Mouse (Mus musculus) neural tube, embryonic 15.5 days (tissue): Measurements from ENCODE around the gene Clint1. TPM values are rescaled to one million over a fixed set of nuclear protein-coding genes. Genes with fewer than 3 reads are reported as not detected.

ENCODE experiments used
- ATAC-seq: fragments of 200-750 bp; cut with Nextera tagmentation; 2 replicates; pipeline ENCODE4 v1.8.0; 2017; ENCODE audit warnings: mild to moderate bottlenecking, moderate TSS enrichment, moderate library complexity; ENCODE audit not compliant: low FRiP score
- H3K27ac ChIP-seq: fragments of 300-500 bp; sonication (generic); replicated peaks from 2 replicates; pipeline ENCODE4 v1.5.1; 2015; ENCODE audit warnings: mild to moderate bottlenecking, inconsistent platforms
- H3K27me3 ChIP-seq: fragments of 300-500 bp; sonication (generic); replicated peaks from 2 replicates; pipeline ENCODE4 v1.6.1; 2015; ENCODE audit warnings: inconsistent platforms
- H3K36me3 ChIP-seq: fragments of 300-500 bp; sonication (generic); 2 replicates; pipeline ENCODE4 v1.6.1; 2015; ENCODE audit warnings: inconsistent platforms
- H3K4me1 ChIP-seq: fragments of 300-500 bp; sonication (generic); 2 replicates; pipeline ENCODE4 v1.6.1; 2015; ENCODE audit warnings: inconsistent platforms
- H3K4me2 ChIP-seq: fragments of 300-500 bp; sonication (generic); 2 replicates; pipeline ENCODE4 v1.6.1; 2015; ENCODE audit warnings: inconsistent platforms, mild to moderate bottlenecking, moderate library complexity
- H3K4me3 ChIP-seq: fragments of 300-500 bp; sonication (generic); replicated peaks from 2 replicates; pipeline ENCODE4 v1.5.1; 2015; ENCODE audit warnings: mild to moderate bottlenecking, inconsistent platforms
- H3K9ac ChIP-seq: fragments of 300-500 bp; sonication (generic); replicated peaks from 2 replicates; pipeline ENCODE4 v1.6.1; 2015; ENCODE audit warnings: mild to moderate bottlenecking, inconsistent platforms
- H3K9me3 ChIP-seq: fragments of 300-500 bp; sonication (generic); replicated peaks from 2 replicates; pipeline ENCODE4 v1.6.1; 2016; ENCODE audit warnings: inconsistent platforms
- WGBS: fragments of 180-500 bp; shearing (Covaris S2); methylation state at CpG from one replicate; pipeline ENCODE4 v1.1.7; 2015; ENCODE audit warnings: mixed read lengths; 5-methylcytosine and 5-hydroxymethylcytosine counted together
- polyA plus RNA-seq: library from polyadenylated mRNA; unstranded; fragments of >200 nt; fragmentation: Nextera tagmentation; extraction: Ambion mirVana; gene quantifications from 2 replicates; pipeline ENCODE4 v1.2.1, GENCODE M21; 2015

The Clint1 gene
- polyA plus RNA-seq, 1 experiment from 2014 or later: 41.5 TPM

DNA sequence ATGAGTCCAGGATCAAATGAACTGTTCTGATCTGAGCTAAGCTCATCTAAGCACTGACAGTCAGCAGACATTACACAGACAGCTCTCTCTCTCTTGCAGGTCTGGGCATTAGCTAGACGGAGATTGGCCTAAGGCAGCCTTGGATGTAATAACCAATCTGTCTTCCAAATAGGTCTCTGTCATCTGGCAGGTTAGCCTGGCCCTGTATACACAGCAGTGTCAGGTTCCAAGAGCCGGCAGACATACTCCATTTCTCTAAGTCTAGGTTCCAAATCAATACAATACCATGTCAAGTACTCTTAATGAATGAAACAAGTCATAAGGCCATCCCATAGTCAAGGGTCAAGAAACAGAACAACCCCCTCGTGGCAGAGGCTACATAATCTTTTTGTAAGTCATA is 33.9 kb upstream of the Clint1 start:
- no peaks in the 10 kb centered on the region for H3K36me3 ChIP-seq
- 57% methylated on average over 3 of the region's 3 CpGs for WGBS
- H3K9me3 ChIP-seq: no peaks in the 10 kb centered on the region
- H3K4me3 ChIP-seq: no peak overlapping the region
- H3K9ac ChIP-seq: no peak overlapping the region
- ATAC-seq: 0 out of 2 replicates have a peak, but pooled peaks have one; percentile 35
- no peaks in the 10 kb centered on the region for H3K4me1 ChIP-seq
- no peak overlapping the region for H3K27ac ChIP-seq
- no peak overlapping the region for H3K4me2 ChIP-seq
- no peaks in the 10 kb centered on the region for H3K27me3 ChIP-seq

- Histone ChIP-seq H3K27me3 (no peaks in the 10 kb centered on the region), H3K4me3 (no peak overlapping the region), H3K27ac (no peak overlapping the region), H3K36me3 (no peaks in the 10 kb centered on the region), H3K4me1 (no peaks in the 10 kb centered on the region), H3K9ac (no peak overlapping the region), H3K9me3 (no peaks in the 10 kb centered on the region), H3K4me2 (no peak overlapping the region)
- no peak for ATAC-seq
- WGBS: 93% methylated on average over 6 of the region's 6 CpGs
Measured at GRCm38 (mm10) chr11:45820930-45821329, 30.9 kb upstream of the Clint1 start.

DNA sequence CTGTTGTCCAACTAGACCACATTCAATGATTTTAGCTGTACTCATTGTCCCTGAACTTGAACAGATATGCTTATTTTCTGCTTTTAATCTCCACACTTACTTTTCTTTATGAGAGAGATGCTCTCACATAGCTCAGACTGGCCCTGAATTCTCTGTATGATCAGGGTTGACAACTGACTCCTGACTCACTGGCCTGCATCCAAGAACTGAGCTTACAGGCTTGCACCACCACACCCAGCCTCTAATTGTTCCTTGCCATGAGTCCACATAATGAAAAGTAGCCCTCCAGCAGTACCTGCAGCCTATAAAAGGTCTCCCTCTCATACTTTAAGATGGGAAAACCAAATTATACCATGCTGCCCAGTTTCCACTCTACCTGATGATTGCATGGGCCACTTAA is 21.7 kb upstream of the Clint1 start:
- Histone ChIP-seq H3K9ac (no peak overlapping the region), H3K4me2 (no peak overlapping the region), H3K4me3 (no peak overlapping the region), H3K4me1 (no peaks in the 10 kb centered on the region), H3K36me3 (no peaks in the 10 kb centered on the region), H3K27me3 (no peaks in the 10 kb centered on the region), H3K9me3 (no peaks in the 10 kb centered on the region), H3K27ac (no peak overlapping the region)
- no peak for ATAC-seq

GRCm38 (mm10) chr11:45830743-45831310 is 21.0 kb upstream of the Clint1 start:
- no peak for ATAC-seq
- H3K27ac ChIP-seq: no peak overlapping the region
- H3K4me3 ChIP-seq: no peak overlapping the region
- H3K9ac ChIP-seq: no peak overlapping the region
- H3K27me3 ChIP-seq: no peaks in the 10 kb centered on the region
- H3K36me3 ChIP-seq: no peaks in the 10 kb centered on the region
- no peaks in the 10 kb centered on the region for H3K4me1 ChIP-seq
- WGBS: 58% methylated on average over 9 of the region's 9 CpGs
- no peaks in the 10 kb centered on the region for H3K9me3 ChIP-seq
- H3K4me2 ChIP-seq: no peak overlapping the region

DNA sequence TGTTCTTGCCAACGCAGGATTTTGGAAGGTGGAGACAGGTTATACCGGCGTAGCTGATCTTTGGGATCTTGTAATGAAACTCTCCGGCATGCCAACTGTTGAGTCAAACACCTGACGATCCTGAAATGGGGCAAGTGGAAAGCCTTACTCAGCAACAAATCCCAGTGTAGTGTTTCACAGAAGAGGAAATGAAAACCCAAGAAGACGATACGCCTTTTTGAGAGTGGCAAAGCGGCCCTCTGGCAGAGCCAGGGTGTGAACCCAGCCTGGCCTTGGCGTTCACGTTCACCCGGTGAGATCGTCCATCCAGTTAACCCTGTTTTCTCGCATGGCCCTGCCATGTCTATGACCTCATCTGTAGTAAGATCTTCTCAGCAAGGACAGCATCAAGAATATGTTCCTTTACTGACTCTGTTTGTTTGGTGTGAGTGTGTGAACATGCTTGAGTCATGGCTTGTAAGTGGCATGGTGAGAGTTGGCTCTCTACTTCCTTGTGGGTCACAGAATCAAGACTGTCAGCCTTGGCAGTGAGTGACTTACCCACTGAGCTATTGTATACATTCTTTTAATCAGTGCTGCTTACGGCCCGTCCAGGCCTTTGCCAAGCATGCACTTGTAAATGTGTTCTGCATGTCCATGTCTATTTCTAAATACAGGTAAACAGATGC is 20.2 kb upstream of the Clint1 start:
- Histone ChIP-seq H3K9me3 (no peaks in the 10 kb centered on the region), H3K9ac (no peak overlapping the region), H3K4me2 (no peak overlapping the region), H3K27me3 (no peaks in the 10 kb centered on the region), H3K36me3 (no peaks in the 10 kb centered on the region), H3K27ac (no peak overlapping the region), H3K4me3 (no peak overlapping the region), H3K4me1 (no peaks in the 10 kb centered on the region)
- WGBS: 93% methylated on average over 15 of the region's 15 CpGs
- ATAC-seq: no peak

DNA sequence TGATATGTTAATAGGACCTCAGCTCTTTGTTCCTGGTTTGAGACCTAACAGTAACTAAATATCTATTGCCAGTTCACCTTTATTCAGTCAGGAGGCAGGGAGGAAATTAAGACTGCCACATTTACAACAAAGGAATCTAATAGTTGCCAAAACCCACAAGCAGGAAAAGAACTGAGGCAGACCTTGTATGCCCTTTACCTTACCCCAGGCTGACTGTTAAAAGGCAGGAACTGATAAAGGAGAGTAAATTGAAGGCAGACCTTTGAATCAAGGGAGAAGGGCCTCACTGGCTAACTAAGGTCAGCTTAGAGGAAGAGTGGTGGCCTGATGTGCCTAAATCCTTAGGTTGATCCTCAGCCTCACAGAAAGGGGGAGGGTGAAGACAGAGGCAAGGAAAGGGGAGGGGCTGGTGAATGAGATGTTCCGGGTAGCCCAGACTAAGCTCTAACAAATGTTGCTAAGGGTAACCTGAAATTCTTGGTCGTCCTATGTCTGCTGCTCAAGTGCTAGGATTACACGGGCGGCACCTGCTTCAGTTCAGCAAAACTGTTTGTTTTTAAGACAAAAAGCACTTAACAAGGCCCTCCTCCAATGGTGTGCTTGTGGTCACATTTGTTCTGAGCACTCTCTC is 16.1 kb upstream of the Clint1 start:
- Histone ChIP-seq H3K4me2 (no peak overlapping the region), H3K4me3 (no peak overlapping the region), H3K36me3 (no peaks in the 10 kb centered on the region), H3K4me1 (no peaks in the 10 kb centered on the region), H3K27ac (no peak overlapping the region), H3K27me3 (no peaks in the 10 kb centered on the region), H3K9ac (no peak overlapping the region), H3K9me3 (no peaks in the 10 kb centered on the region)
- 20% methylated on average over 4 of the region's 4 CpGs for WGBS
- no peak for ATAC-seq

- Histone ChIP-seq H3K36me3 (no peaks in the 10 kb centered on the region), H3K4me3 (no peak overlapping the region), H3K27me3 (no peaks in the 10 kb centered on the region), H3K9me3 (no peaks in the 10 kb centered on the region), H3K27ac (no peak overlapping the region), H3K4me1 (no peaks in the 10 kb centered on the region), H3K9ac (no peak overlapping the region), H3K4me2 (no peak overlapping the region)
- ATAC-seq: no peak
- WGBS: 86% methylated on average over 5 of the region's 5 CpGs
Measured at GRCm38 (mm10) chr11:45837257-45837817, 14.5 kb upstream of the Clint1 start.

DNA sequence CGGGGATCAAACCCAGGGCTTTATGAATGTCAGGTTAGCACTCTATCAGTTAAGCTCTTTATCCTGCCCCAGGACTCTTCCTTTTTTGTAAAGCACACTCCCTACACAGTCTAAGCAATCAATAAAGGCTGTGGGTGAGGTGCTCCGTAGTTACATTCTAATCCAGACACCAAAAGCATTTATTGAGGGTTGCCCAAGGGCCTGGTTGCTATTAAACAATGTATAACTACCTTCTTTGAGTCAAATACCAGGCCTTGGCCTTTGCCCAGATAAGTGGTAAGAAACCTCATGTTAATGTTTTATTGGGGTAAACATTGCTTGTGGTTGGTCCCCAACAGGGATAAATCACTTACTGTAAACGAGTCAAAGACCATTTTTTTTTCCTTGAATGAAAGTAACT is 13.4 kb upstream of the Clint1 start:
- no peak overlapping the region for H3K4me2 ChIP-seq
- H3K9me3 ChIP-seq: no peaks in the 10 kb centered on the region
- H3K9ac ChIP-seq: no peak overlapping the region
- no peaks in the 10 kb centered on the region for H3K27me3 ChIP-seq
- H3K36me3 ChIP-seq: no peaks in the 10 kb centered on the region
- no peak for ATAC-seq
- no peaks in the 10 kb centered on the region for H3K4me1 ChIP-seq
- WGBS: 79% methylated on average over 3 of the region's 3 CpGs
- H3K4me3 ChIP-seq: no peak overlapping the region
- H3K27ac ChIP-seq: no peak overlapping the region

GRCm38 (mm10) chr11:45840332-45840731 is 11.5 kb upstream of the Clint1 start:
- Histone ChIP-seq H3K4me1 (no peaks in the 10 kb centered on the region), H3K27ac (no peak overlapping the region), H3K9me3 (no peaks in the 10 kb centered on the region), H3K27me3 (no peaks in the 10 kb centered on the region), H3K4me2 (no peak overlapping the region), H3K4me3 (no peak overlapping the region), H3K9ac (no peak overlapping the region), H3K36me3 (no peaks in the 10 kb centered on the region)
- ATAC-seq: no peak
- 87% methylated on average over 3 of the region's 3 CpGs for WGBS

- H3K27ac ChIP-seq: no peak overlapping the region
- H3K4me3 ChIP-seq: no peak overlapping the region
- H3K4me1 ChIP-seq: no peaks in the 10 kb centered on the region
- no peaks in the 10 kb centered on the region for H3K36me3 ChIP-seq
- H3K4me2 ChIP-seq: no peak overlapping the region
- no peaks in the 10 kb centered on the region for H3K9me3 ChIP-seq
- H3K27me3 ChIP-seq: no peaks in the 10 kb centered on the region
- no peak overlapping the region for H3K9ac ChIP-seq
- no peak for ATAC-seq
- 34% methylated on average over 3 of the region's 3 CpGs for WGBS
Measured at GRCm38 (mm10) chr11:45846008-45846407, 5.8 kb upstream of the Clint1 start.

- no peaks in the 10 kb centered on the region for H3K27me3 ChIP-seq
- no peak overlapping the region for H3K4me2 ChIP-seq
- H3K36me3 ChIP-seq: no peaks in the 10 kb centered on the region
- 0 out of 2 replicates have a peak, but pooled peaks cover 2% of the 10 kb centered on the region for H3K4me1 ChIP-seq
- H3K27ac ChIP-seq: no peak overlapping the region
- no peaks in the 10 kb centered on the region for H3K9me3 ChIP-seq
- WGBS: 81% methylated on average over 7 of the region's 7 CpGs
- no peak overlapping the region for H3K4me3 ChIP-seq
- no peak for ATAC-seq
- H3K9ac ChIP-seq: no peak overlapping the region
Measured at GRCm38 (mm10) chr11:45847548-45847947, 4.3 kb upstream of the Clint1 start.

GRCm38 (mm10) chr11:45848253-45848652 is 3.6 kb upstream of the Clint1 start:
- no peak overlapping the region for H3K27ac ChIP-seq
- H3K4me1 ChIP-seq: peaks cover 8% of the 10 kb centered on the region
- H3K4me2 ChIP-seq: no peak overlapping the region
- no peaks in the 10 kb centered on the region for H3K36me3 ChIP-seq
- ATAC-seq: no peak
- H3K27me3 ChIP-seq: no peaks in the 10 kb centered on the region
- WGBS: 89% methylated on average over 12 of the region's 12 CpGs
- no peak overlapping the region for H3K9ac ChIP-seq
- H3K4me3 ChIP-seq: no peak overlapping the region
- H3K9me3 ChIP-seq: no peaks in the 10 kb centered on the region
